Mouse (Mus musculus) MEL-GATA-1-ER (cell line): Measurements from ENCODE around the gene 1700067K01Rik.
A peak's percentile ranks its signal among the peaks of the same experiment; 100 is the strongest.

Experiments used
- DNase-seq: peaks from one replicate; pipeline ENCODE4 v3.0.0-alpha.2; 2012; ENCODE audit warnings: low read depth; ENCODE audit errors: extremely low read depth

Gene 1700067K01Rik

DNA sequence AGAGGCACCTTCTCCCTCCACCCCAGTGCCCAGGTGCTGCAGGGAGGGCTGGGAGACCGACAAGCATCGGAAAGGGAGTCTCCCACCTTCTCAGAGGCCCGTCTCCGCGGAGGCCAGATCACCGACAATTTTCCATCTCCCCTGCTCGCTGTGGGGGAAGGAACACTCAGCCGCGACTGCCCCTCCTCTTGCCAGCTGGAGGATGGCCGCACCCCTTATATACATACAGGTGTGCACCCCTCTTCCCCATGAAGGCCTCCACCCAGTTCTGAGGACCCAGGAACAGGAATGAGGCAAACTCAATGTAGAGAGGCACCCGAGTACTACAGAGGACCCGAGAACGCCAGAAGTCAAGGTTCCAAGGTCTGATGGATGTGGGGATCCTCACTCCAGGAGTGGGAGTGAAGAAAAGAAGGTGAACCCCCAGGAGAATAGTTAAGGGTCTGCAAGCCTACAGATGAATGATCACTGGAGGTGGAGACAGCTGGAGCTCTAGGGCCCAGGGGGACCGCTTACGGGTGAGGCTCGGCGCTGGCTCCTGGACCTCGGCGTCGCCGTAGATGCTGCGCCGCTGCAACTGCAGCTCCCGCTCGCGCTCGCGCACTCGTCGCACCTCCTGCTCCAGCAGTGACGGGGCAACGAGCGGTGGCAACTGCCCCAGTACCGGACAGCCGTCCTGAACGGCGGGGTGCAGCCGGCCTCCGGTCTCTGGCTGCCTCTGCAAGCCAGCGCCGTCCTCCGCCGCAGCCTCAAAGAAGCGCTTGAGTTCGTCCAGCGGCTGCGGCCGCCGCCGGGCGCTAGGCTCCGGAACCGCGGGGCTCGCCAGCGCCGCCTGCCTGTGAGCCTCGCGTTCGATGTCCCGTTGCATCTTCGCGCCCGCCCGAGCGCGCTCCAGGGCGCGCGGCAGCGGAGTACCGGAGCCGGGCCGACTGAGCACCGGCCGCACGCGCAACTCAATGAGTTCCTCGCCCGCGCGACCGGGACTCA is 9.6 kb downstream of the 1700067K01Rik start:
- DNase-seq: no peak

DNA sequence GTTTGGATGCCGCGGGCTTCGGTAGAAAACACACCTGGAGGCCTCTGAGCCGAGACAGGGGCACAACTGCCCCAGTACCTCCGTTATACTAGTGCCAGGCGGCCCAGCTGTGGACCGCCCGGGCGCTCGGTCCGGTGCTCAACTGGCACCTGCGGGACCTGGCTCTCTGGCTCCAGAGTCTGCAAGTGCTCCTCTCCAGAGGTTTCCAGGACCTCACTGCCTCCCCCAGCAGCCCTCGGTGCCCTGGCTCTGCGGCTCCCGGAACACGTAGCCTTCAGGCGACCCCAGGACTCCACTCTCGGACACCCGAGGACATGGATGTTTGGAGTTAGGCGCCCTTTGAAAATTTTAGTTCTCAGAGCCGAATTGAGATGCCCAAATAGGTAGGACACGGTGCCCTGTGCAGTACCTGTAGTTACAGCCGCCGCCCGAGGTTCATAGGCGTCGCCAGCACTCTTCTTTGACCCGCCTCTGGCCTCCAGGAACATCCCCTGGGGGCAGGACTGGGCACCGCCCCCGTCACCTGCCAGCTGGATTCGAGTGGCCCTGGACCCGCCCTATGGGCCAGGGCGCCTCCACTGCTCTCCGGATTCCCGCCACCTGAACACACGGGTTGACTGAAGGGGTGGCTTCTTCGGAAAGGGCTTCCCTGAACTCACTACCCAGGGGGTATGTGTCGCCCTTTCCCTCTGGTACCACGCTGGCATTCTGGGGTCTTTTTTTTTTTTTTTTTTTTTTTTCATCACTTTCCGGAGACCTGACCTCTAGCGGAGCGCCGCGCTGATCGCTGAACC is 10.6 kb downstream of the 1700067K01Rik start, which contains the start of gene 2210011C24Rik:
Gene 2210011C24Rik, minus strand, starts transcription at position 467 of the 794 bp plus-strand sequence.
- no peak for DNase-seq

DNA sequence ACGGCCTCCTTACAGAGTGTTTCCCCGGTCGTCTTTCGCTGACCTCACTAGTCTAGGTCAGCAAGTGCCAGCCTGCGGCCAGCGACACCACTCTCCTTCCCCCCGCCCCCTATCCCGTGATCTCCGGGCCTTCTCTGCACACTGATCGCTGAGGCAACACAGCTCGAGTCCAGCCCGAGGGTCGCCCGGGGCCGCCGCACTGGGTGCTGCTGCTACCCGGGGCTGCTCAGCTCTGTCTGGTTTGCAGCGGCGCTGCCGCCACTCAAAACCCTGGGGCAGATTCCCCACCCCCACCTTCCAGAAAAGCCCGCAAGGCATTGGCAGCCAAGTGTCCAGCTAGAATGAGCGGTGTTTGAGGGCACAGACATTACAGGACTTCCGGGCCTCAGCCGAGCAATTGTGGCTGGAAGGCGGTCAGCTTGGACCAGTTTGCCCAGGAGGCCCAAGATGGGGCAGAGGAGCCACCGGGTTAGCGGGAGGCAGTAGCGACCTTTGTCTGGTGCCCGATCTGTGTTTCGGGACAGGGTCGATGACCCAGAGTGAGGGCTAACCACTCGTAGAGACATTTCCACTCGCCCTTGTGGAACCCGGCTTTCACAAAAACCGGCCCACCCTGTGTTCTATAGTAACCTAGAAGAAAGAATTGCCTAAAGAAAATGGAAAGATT is 11.3 kb downstream of the 1700067K01Rik start:
- DNase-seq: no peak

DNA sequence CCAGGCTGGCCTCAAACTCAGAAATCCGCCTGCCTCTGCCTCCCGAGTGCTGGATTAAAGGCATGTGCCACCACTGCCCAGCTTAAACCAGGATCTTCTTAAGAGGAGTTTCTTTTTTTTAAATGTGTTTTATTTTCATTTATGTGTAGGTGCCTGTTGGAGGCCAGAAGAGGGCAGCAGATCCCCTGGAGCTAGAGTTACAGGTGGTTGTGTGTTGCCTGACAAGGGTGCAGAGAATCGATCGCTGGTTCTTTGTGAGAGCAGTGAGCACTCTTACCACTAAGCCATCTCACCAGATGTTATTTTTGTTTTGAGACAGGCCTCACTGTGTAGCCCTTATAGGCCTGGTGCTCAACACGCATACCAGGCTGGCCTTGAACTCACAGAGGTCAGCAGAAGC is 14.5 kb downstream of the 1700067K01Rik start:
- no peak for DNase-seq

DNA sequence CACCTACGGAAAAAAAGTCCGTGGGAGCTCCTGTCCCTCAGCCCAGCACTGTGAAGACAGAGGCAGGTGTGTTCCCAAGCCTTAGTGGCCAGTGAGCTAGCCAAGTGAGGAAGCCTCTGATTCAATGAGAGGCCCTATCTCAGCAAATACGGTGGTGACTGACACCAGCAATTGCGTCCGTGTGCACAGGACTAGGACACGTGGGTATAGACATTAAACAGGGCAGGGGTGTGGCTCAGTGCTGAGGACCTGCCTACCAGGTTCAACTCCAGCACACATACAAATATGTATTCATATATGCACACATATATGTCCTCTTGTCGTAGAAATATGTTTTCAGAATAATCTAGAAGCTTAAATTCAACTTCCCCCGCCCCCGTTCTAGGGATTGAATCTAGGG is 18.4 kb downstream of the 1700067K01Rik start:
- no peak for DNase-seq

DNA sequence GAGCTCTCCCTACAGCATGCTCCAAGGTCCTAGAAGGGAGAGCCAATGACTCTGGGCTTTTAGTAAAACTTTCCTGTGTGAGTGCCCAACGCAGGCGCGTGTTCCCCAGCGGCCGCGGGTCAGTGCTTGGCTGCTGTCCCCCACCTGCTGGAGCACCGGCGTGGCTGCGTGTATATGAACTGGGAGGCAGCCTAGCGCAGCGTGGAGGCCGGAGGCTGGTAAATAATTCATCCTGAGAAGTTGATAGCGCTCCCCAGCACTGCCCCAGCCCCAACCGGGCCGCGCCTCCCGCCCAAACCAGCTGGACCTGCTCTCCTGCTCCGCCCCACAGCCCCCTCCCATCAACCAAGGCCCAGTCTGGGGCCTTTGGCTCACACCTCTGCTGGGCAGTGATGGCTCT is 19.8 kb downstream of the 1700067K01Rik start, which contains the start of gene Palm3:
Gene Palm3, plus strand, starts transcription at position 376 of the 400 bp plus-strand sequence.
- DNase-seq: no peak

DNA sequence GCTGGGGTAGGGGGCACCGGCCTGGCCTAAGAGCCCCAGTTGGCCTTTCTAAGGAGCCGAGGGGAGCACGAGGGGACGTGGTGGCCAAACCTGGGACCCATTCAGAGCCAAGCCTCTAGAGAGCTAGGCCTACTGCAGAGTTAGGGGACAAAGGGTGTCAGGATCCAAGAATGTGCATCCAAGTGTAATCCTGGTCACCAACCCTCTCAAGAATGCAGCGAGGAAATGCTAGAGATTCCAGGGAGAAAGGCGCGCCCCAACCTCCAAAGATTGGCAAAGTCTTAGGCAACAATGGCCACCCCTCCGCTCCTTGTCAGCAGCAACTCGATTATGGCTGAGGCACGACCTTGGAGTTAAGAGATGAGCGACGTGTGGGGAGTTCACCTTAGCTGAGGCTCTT is 20.3 kb downstream of the 1700067K01Rik start:
- DNase-seq: no peak

DNA sequence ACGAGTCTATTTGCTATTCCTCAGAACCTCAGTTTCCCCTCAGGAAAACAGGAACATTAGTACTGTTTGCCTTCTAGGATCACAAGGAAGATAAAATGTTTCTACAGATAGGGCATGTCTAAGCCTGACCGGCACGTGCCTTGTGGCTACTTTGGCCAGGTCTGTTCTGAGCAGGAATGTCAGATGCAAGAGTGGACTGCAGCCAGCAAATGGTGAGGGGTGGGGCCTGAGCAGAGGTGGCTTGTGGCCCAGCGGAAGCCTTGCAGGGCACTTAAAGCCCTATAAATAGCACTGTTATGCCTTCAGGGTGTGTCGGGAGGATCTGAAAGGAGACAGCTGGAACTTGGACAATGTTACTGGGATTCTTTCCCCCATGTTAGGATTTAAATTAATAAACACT is 21.8 kb downstream of the 1700067K01Rik start:
- no peak for DNase-seq

DNA sequence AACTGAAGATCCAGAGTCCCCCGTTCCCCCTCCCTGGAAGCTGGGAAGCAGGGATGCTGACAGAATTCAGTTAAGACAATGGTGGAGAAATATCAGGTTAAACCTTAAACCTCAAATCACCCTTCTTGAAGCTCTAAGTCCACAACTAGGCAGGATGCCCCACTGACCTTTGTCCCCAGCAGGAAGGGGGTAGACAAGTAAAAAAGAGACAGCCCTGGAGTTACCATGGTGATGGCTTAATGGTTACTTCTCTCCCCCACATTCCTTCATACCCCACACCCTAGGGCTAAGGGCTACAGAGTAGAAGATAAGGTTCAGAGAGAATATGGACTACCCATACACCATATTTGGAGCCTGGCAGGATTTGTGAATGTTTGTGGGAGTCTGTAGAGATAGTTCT is 22.3 kb downstream of the 1700067K01Rik start:
- DNase-seq: no peak

DNA sequence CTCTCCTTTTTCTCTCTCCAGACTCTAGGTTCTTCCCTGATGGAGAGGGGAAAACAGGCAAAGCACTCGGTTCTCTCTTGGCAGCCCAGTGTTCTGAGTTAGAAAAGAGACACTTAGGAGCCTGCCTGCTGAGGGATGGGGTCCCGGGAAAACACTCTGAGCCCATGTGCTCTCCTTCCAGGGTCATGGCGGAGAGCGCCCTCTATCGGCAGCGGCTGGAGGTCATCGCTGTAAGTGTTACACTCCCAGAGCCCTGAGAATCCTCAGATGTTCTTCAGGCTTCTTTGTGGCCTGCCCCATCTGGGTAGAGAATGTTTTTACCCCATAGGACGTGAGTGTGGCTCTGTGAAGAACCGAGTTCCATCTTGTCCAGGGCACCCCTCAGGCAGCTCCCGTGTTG is 22.9 kb downstream of the 1700067K01Rik start:
- no peak for DNase-seq

DNA sequence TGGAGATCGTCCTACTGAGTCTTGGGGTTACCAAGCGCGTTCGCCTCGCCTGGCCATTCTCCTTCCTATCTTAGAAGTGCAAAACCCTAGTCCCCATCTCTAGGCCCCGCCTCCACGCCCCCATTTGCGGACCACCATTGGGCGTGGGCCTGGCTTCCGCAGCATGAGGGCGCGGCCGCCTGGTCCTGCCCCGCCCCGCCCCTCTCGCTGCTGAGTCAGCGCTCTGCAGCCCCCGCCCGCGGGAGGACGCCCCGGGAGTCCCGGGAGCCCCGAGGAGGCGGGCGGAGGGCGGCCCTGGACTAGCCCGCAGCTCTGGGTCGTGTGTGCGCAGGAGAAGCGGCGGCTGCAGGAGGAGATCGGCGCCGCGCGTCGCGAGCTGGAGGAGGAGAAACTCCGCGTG is 24.6 kb downstream of the 1700067K01Rik start:
- no peak for DNase-seq

DNA sequence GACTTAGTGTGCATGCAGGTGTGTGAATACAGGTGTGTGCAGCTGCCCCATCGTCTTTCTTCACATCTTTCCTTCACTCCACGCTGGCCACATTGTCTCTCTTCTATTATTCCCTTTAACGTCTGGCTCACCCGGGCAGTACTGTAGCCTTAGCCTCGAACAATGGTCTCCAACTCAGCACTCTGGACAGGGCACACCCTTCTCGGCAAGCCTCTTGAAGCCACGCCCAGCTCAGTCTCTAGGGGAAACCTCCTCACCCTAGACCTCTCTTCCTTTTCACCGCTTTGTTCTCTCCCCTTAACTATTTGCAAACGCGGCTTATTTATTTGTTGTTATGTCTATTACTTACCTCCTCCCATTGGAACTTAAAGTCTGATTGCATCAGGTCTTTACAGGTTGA is 26.1 kb downstream of the 1700067K01Rik start:
- no peak for DNase-seq

DNA sequence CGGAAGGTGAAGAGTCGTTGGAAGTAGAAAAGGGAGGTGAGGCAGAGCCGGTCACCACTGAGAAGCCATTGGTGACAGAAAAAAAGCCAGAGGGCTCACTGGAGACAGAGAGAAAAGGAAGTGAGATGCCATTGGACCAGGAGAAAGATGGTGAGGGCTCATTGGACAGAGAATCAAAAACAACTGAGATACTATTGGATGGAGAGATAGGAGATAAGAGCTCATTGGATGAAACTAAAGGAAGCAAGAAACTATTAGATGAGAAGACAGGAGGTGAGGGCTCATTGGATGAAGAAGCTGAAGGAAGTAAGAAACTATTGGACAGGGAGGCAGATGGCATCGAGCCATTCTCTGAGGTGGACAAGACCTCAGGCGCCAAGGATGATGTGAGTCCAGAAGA is 28.0 kb downstream of the 1700067K01Rik start:
- DNase-seq: no peak

DNA sequence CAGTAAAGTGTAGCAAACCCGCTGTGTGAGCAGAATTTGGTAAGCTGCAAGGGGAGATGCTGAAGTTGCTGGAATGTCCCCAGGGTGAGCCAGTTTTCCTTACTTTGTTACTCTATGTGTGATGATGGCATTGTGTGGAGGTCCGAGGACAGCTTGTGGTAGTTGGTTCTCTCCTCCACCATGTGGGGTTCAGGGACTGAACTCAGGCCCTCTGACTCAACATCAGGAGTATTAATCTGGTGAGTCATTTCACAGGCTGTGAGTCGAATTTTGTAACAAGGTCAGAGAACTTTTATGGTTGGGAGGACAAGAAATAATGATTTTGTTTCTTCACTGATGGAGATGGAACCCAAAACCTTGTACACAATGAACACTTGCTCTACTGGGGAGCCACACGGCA is 31.5 kb downstream of the 1700067K01Rik start:
- no peak for DNase-seq

DNA sequence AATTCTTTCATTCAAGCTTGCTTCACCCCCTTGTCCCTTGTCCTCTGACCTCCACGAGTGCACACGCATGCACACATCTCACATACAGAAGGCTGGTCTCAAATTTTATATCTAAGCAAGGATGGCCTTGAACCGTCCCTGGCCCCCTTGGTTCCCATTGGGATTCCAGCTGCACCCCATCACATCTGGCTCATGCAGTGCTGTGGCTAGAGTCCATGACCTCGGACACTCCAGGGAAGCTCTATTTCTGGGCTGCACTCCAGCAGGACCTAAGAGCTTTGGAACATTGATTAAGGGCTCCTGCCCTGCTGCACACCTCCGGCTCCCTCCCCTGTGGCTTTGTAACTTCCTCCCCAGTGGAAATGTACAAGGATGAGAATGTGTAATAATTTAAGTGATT is 36.7 kb downstream of the 1700067K01Rik start:
- no peak for DNase-seq

DNA sequence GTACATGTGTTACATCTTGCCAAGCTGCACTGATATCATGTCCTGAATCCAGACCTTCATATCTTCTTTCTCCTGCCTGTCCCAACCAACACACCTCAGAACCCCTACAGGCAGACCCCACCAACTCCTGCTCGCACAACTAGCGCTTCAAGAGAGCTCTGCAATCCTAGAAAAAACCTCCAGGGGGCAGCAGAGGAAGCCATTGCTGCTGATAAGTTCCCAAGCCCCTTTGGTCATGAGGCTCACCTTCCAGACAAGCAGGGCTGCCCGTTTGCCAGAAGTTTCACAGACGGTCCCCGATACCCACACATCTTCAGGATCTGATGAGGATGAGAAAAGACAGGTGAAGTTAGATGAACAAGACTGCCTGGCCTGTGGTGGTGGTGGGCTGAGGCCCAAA is 37.7 kb downstream of the 1700067K01Rik start:
- DNase-seq: no peak

DNA sequence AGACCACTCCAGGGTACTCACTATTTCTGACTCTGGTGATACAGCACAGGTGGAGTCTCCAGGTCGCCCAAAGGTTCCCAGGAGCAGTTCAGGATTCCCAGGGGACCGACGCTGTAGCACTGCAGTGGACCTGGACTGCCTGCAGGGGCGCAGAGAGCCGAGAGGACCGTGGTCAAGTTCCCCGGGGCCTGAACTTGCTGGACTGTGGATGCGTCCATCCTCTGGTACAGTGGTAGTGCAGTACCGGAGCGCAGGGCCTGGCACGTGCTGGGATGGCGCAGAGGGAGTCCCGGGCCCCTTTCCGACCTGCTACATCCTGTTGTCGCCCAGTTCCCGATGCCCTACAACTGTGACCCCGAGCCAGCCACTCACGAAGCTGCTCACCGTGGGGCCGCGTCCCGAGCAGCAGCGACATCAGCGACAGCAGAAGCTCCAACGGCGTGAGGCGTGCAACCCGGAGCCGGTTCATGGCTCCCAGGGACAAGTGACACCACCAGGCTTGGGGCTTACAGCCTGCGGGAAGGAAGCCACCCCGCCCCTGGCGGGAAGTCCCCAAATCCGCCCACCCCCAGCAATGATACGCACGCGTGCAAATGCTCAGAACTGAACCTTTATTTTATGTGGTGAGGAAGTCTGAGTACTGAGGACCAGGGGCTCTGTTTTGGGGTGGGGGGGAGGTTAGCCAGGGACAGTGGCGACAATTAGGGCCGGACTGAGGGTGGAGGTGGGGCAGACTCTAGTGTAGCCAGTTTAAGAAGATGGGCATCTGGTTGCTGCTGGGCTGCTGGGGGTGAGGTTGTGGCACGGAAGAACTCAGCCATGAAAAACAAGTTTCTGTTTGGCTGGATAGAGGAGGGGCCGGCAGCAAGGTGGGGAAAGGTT is 41.0 kb downstream of the 1700067K01Rik start, which contains the start of gene Il27ra:
Gene Il27ra, minus strand, starts transcription at position 524 of the 882 bp plus-strand sequence.
- DNase-seq: peak; percentile 68

DNA sequence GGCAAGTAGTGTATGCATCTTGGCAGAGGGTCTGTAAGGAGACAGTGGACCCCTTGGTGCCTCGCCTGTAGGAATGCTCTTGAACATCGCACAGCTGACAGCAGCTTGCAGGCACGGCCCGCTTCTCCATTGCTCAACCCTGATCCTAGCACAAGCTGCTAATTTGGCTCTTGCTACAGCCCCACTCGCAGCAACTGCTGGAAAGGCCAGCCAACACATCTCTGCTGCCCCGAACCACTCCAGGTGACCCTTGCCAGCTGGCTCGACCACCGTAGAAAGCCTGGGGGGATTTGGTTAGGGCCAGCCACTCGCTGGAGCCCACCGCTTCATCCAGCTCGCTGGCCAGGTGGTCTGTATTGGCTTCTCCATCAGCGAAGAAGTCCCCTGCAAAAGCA is 41.6 kb downstream of the 1700067K01Rik start:
- DNase-seq: no peak

DNA sequence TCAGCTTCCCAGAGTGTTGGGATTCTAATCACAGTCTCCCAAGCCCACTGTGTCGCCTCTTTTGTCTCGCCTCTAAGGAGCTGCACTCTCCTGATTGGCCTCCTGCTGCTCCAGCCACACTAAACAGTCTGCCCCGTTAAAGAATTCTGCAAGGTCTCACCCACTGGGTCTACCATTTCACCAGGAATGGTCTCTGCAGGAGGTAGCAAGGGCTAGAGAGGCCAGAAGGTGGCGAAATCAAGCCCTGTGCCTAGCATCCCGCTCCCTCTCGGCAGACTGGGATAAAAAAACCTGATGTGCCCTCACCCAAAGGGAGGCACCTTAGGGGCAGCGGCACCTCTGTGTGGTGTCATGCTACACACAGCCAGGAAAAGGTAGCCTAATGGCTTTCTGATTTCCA is 42.8 kb downstream of the 1700067K01Rik start:
- DNase-seq: no peak

DNA sequence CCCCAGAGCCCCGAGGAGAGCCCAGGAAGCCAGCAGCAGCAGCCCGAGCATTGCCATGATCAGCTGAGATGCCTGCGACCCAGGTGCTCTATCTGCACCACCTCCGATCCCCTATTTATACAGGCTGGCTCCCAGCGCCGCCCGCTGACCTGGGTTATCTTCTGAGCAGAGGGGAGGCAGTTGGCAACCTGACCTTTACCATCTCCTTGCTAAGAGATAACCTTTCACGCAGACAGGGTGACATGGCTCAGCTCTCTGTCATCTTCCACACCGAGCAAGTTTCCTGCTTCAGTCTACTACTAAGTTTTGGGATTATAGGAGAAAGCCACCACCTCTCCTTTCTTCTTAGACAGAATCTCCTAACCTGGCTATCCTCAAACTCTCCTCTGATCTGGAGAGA is 43.6 kb downstream of the 1700067K01Rik start, which contains the start of gene Rln3:
Gene Rln3, minus strand, starts transcription at position 101 of the 400 bp plus-strand sequence.
- DNase-seq: no peak
